Mouse (Mus musculus) brain, embryonic 18.5 days (tissue): ENCODE results near the gene Bco2.

Source experiments
- DNase-seq: peaks from one replicate; pipeline ENCODE4 v3.0.0-alpha.2; 2012; ENCODE audit warnings: low read depth, low spot score

The Bco2 gene

DNA sequence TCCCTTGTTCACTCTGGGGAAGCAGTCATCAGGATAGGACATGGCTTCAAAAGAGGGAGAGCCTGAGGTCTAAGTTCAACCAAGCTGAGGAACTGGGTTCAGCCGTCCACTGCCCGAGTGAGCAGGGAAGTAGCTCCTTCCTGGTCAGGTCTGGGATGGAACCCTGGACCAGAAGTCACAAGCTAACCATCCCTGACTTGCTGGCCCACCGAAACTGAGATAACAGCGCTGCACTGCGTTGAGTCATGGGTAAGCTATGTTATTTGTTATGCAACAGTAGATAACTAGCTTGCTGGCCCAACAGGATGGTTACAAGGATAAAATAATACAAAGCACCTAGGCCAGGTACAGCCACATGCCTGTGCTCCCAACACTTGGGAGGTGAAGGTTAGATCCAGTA lies 39.5 kb downstream of the Bco2 start:
- DNase-seq: no peak

DNA sequence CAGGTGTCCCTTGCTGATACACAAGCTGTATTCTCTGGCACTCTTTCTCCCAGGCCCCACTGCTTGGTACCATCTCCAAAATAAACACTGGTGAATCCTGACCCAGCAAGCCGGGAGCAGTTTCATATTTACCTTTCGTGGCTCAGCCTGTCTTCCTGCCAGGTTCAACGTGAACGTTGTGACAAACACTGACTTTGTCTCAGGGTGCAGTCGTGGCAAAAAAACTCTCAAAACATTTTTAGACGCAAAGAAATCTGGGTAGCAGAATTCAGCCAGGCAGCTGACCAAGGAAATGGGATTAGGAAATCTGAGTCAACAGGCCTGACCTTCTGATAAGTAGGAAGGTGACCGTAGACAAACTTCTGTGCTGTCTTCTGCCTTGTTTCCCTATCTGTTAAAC lies 47.4 kb downstream of the Bco2 start:
- DNase-seq: no peak

DNA sequence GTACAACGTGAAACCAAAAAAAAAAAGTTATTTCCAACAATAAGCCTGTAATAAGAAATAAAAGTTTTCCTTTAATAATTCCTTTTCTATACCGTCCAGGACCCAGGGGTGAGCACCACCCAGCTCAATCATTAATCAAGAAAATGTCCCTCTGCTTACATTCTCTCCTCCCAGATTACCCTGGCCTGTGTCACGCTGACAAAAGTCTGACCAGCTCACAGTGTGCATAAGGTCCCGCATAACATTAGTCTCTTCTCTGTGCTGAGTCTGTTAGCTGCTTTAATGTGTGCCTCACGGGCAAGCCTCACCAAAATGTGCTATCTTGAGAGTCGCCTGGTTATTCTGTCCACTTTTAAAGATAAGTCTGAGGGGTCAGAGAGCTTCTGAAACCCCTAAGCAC lies 49.6 kb downstream of the Bco2 start:
- no peak for DNase-seq

DNA sequence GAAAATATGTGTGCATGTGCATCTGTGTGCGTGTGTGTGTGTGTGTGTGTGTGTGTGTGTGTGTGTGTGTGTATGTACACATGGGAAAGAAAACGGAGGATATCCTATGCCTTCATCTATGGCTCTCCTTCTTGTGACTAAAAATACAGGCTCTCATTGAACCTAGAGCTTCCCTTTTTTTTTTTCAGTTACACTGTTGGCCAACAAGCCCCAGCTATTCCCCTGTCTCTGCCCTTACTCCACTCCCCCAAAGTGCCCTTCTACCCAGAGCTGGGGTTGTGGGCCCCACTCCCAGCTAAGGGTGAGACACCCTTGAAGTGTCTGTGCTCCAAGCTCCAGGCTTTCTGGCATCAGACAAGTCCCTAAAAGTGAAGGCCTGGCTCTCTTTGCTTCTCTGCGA lies 52.0 kb downstream of the Bco2 start:
- DNase-seq: no peak

DNA sequence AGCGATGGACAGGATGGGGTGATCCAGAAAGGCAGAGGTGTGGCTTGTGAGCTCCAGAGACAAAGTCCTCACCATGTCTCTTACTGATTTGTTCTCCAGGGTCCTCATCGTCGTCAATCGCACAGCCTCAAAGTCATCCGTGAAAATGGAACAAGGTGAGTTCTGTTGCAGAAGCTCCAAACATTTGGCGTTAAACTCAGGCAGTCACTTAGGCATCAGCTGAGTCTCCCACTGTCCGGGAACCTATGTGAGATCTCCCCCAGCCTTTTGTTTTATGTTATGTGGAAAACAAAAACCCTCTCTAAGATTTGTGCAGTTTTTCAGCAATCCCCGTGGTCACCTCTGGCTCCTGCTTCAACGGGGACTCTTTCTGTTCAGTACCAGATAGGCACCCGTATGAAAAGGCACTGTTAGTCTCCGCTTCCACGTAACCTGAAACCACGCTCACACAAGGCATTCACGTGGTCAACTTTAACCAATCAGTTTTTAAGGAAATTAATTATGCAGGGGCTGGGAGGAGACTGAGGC lies 53.9 kb downstream of the Bco2 start:
- peak; percentile 59 for DNase-seq

DNA sequence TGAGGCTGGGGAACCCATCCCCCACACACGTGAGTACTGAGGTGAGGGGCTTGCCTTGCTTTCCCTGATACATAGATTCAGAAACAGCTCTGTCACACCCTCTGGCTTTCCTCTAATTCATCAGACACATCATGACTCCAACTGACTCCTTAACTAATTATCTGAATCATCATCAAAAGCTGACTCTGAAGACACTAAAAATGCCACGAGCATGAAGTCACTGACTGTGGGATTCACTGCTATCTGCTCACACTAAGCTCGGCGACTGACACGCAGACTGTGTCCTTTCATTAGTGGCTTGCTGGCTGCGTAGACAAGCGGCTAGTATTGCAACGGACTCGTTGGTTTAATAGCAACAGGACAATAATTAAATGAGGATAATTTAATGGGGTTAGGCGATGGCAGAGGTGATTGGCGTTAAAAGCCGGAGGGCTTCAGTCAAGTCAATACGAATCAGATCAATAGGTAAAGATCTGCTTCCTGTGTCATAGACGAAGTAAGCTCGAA lies 54.5 kb downstream of the Bco2 start:
- no peak for DNase-seq

DNA sequence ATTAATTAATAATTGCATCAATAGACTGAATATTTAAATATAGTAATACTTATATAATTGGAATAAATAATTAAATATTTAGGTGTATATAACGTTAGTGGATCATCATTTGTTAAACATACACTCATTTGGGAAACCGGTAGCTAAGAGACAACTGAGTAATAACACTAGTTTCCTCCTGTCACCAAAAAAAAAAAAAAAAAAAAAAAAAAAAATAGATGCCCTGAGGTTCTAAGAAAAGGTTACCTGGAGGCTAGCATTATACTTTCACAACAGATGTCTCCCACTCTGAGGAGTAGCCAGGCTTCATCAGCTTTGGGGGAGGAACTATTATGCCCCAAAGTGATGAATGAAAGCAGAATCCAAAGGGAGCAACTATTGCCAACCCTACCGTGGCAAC lies 55.2 kb downstream of the Bco2 start:
- no peak for DNase-seq

DNA sequence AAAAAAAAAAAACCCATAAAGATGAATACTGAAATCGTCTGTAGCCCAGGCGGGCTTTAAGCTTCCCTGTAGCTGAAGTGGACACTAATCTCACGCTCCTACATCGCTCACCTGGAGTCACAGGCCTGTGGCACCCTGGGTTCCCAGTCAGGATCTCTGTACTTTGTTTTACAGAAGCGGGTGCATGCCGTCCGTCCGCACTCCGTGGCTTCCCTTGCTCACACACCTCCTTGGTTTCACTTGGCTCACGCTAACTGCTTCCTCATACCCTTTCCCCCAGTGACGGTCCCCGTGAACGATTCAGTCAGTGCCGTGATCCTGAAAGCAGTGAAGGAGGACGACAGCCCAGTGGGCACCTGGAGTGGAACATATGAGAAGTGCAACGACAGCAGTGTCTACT lies 56.2 kb downstream of the Bco2 start:
- DNase-seq: no peak

DNA sequence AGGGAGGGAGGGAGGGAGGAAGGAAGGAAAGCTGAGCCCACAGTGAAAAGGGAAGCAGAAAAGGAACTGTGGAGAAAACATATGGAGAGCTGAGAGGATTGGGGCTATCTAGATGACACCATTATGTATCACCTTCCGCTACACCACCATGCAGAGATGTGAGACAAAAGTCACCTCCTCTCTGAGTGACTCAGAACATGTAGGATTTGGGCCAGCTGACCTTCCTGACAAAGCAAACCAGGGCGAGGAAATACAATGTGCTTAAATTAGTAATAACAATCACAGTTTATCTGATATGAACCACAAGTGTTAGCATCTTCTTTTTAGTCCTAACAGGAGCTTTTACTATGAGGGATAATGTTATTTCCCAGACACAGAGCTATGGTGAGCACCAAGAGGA lies 57.4 kb downstream of the Bco2 start:
- DNase-seq: no peak

DNA sequence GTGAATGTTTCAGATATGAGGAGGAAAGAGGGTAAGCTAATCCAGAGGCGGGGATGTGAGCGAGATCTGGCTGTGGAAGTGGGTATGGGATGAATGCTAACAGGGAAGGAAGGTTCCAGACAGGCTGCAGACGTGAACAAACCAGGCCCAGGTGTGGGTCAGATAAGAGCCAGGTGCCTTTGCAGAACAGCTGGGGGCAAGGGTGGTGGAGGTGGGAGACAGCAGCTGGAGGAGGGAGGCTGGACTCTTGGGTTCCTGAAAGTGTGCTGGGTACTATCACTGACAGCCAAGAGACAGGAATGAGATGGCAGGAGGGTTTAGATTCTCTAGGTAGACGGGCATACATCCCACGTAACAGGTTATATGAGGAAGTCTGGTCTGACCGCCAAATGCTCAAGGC lies 57.9 kb downstream of the Bco2 start:
- DNase-seq: no peak

DNA sequence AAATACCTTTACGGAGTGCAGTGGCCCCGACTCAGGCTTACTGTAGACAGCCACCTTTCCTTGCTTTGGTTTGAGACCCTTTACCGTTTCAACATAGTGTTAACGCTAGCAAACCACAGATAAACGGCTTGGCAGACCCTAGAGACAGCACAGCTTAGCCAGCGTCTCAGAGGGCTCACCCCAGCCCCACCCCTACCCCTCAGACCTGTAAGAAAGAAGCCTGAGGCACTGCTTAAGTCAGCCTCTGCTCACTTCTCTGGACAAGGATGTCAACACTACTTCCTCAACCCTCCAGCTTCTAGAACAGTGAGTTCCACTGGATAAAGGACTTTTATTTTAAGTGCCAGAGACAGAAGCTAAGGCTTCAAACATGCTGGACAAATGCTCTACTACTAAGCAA lies 58.4 kb downstream of the Bco2 start:
- no peak for DNase-seq

DNA sequence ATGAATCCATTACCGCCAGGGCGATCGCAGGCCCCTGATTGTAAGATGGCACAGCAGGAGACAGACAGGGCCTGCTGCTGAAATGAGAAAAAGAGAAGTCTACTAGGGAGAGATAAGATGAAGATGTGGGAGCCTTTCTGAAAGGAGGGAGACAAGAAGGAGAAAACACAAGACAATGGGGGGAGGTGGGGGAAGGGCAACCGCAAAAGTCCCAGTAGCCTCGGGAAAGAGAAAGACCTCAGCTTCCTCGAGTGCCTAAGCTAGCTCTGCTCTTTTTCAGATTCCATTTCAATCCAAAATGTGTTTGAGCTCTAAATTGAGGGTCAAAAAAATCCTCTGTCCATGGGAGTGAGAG lies 58.9 kb downstream of the Bco2 start:
- DNase-seq: no peak

DNA sequence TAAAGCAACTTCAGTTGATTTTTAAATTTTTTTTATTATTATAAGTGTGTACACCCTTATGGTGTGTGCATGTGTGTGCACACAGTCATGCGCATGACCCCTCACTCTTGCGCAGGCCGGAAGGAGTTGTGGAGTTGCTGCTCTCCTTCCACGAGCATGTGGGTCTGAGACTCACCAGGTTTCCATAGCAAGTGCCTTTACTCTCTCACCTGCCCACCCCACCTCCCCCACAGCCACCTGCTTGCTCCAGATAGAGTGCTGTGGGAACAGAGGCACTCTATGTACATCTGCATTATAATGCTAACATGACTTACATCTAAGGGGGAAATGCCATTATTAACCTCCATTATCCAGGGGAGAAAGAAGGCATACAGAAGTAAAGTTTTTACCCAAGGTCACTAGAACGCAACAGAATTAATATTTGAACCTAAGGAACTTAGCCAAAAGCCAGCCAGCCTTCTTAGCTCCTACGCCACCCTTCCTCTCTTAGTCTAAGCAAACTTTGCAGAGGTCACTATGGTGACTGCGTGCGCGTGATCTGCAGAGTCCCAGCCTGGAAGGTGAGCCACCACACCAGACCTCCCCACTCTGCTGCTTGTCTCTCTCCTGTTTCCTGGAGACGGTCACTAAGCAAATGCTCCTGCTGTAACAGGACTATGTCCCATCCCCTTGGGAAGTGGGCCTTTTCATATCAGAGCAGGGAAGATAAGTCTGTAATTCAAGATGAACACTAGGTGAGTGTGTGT lies 59.4 kb downstream of the Bco2 start:
- no peak for DNase-seq

DNA sequence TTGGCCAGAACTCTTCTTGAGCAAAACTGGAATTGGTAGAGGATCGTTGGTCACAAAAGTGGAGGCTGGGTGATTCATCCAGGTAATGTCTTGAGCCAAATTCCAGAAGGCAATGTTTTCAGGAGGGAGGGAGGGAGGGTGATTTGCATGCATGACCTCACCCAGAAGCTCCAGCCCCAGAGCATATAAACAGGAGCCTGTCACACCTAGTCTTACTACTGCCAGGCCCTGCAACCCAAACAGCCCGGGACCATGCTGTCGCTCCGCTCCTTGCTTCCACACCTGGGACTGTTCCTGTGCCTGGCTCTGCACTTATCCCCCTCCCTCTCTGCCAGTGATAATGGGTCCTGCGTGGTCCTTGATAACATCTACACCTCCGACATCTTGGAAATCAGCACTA lies 60.7 kb downstream of the Bco2 start, which contains the start of gene Plet1:
Plet1 (plus strand) TSS at position 215 of the 400 bp plus-strand sequence.
- no peak for DNase-seq

DNA sequence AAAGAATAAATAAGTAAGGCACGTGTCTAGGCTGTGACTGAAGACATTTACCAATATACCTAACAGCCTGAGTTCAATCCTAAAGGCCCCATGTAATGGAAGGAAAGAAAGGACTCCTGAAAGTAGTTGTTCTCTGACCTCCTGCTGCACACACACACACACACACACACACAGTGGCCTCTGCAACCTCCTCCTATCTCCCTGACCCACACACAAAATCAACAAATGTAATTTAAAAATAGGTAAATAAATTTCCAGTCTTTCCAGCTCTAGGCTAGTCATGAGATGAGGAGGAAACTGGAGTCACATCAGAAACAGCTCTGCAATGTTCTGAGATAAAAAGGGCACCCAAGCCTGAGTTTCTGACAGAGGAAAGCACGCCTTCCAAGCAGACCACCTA lies 61.2 kb downstream of the Bco2 start:
- DNase-seq: no peak

DNA sequence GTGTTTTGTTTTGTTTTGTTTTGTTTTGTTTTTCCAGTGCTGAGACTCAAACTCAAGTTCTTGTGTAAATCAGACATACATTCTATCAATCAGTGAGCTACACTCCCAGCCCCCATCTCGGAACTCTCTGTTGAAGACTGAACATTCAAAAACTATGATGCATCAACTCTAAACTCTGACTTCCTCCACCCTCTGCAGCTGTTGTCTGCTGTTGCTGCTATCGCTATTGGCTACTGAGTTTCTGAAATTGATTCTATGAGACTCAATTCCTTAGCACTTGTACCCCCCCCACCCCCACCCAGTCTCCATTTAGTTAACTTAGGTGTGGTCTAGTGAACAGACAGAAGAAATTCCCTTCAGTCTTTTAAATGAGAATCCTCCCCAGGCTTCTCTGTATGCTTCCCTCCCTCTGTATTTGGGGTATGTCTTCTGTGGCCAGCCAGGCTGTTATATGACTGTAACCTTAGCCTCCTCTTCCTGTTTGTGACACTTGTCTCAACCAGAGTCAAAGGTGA lies 63.4 kb downstream of the Bco2 start:
- DNase-seq: no peak

DNA sequence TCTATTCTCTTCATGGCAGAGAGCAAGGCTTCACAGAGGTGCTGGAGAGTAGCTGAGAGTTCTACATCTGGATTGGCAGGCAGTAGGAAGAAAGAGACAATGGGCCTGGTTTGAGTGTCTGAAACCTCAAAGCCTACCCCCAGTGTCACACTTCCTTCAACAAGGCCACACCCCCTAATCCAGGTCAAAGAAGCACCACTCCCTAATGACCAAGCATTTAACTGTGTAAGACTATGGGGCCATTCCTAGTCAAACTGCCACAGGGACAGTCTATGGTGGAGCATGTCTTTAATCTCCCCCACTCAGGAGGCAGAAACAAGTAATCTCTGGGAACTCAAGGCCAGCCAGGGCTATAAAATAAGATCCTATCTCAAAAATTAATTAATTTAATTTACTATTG lies 64.1 kb downstream of the Bco2 start:
- no peak for DNase-seq

DNA sequence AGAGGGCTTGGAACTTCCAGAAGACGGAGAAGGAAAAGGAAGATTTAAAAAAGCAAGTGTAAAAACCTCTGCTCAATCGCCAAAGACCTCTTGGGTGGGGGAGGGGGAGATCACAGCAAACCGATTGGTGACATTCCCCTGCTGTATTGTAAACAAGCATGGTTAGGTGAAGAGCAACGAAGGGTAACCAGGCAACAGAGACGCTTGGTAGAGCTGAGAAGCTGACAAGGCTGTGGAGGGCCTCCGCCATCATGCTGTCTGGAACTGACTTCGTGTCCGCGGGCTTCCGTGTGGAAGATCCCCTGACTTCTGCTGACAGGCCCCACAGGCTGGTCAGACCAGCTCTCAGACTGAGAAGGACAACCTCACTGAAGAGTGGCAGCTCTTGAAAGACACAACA lies 69.5 kb downstream of the Bco2 start:
- DNase-seq: no peak
